21 mouse cellular contexts compared by ENCODE assay signal in genomic region chrX:99002065-99002464, GRCm38 (mm10). TPM values are rescaled to one million over a fixed set of nuclear protein-coding genes. Genes with fewer than 3 reads are reported as not detected.
DNase-seq lines count a peak whose midpoint lies in the region; ATAC-seq lines count a peak whose summit lies in the region.
"Had no signal": no experiment of that assay in that cellular context is flagged by ENCODE, and none has a peak within 500 bp of the region (broad histone marks: within the 10 kb centered on the region; RNA-seq: fewer than 3 reads in every experiment).

No protein-coding gene starts in this region.

- no peak for DNase-seq in heart, postnatal 25 days (ENCODE audit: low spot score)
- DNase-seq in kidney, postnatal 36 days: peak; percentile 12 to 39
- no peak for DNase-seq in kidney, adult 18-20 months
- peak; percentile 34 for DNase-seq in lung, postnatal 36 days
- no peak for DNase-seq in urinary bladder, adult 2 months (ENCODE audit: low spot score)
- DNase-seq in urinary bladder, postnatal 25 days (ENCODE audit: low spot score): no peak
- DNase-seq: adrenal gland, adult 2 months; cerebellum, adult 11-12 months; cerebellum, postnatal 36 days; layer of hippocampus, postnatal 36 days; right cerebral cortex, adult 18-20 months; thymus, postnatal 36 days had no signal

- H3K4me2 ChIP-seq in heart, embryonic 13.5 days: no peak overlapping the region
- no peak overlapping the region for H3K4me2 ChIP-seq in lung, embryonic 16.5 days (ENCODE audit: low read depth, low read length)
- H3K4me2 ChIP-seq: hindbrain, embryonic 14.5 days; midbrain, embryonic 13.5 days; neural tube, embryonic 13.5 days had no signal

- H3K9ac ChIP-seq in heart, embryonic 13.5 days: no peak overlapping the region
- no peak overlapping the region for H3K9ac ChIP-seq in lung, embryonic 16.5 days (ENCODE audit: low read length)
- H3K9ac ChIP-seq: hindbrain, embryonic 14.5 days; intestine, embryonic 15.5 days; liver, embryonic 14.5 days; midbrain, embryonic 13.5 days; neural tube, embryonic 13.5 days had no signal

- peaks cover 10% of the 10 kb centered on the region; the same call in 1 of the 2 replicates for H3K27me3 ChIP-seq in heart, embryonic 13.5 days (replicated peaks)
- H3K27me3 ChIP-seq in lung, embryonic 16.5 days (ENCODE audit: control insufficient read depth, insufficient read depth, low read depth, low read length): peaks cover 5% of the 10 kb centered on the region; the same call in 1 of the 2 replicates
- H3K27me3 ChIP-seq: intestine, embryonic 15.5 days had no signal

- H3K4me3 ChIP-seq in heart, embryonic 13.5 days: no peak overlapping the region
- H3K4me3 ChIP-seq in lung, embryonic 16.5 days (ENCODE audit: low read length): no peak overlapping the region
- H3K4me3 ChIP-seq: intestine, embryonic 15.5 days; layer of hippocampus, adult 2 months; midbrain, embryonic 13.5 days; neural tube, embryonic 13.5 days had no signal

- H3K9me3 ChIP-seq in heart, embryonic 13.5 days: no peaks in the 10 kb centered on the region
- no peaks in the 10 kb centered on the region for H3K9me3 ChIP-seq in lung, embryonic 16.5 days (ENCODE audit: control insufficient read depth, low read length)
- H3K9me3 ChIP-seq: intestine, embryonic 15.5 days; midbrain, embryonic 13.5 days; neural tube, embryonic 13.5 days had no signal

- H3K4me1 ChIP-seq in heart, embryonic 13.5 days: peaks cover 21% of the 10 kb centered on the region
- H3K4me1 ChIP-seq in lung, embryonic 16.5 days (replicated peaks; ENCODE audit: control insufficient read depth, insufficient read depth, low read length): peaks cover 7% of the 10 kb centered on the region
- H3K4me1 ChIP-seq: intestine, embryonic 15.5 days; midbrain, embryonic 13.5 days; neural tube, embryonic 13.5 days had no signal

- intact Hi-C loops in heart, postnatal 25 days (cut with DNase I): no loop called here

- no peaks in the 10 kb centered on the region for H3K36me3 ChIP-seq in heart, embryonic 13.5 days
- H3K36me3 ChIP-seq in lung, embryonic 16.5 days (ENCODE audit: control insufficient read depth, insufficient read depth, low read length): no peaks in the 10 kb centered on the region
- H3K36me3 ChIP-seq: intestine, embryonic 15.5 days; midbrain, embryonic 13.5 days; neural tube, embryonic 13.5 days had no signal

- ATAC-seq in heart, embryonic 13.5 days (ENCODE audit: extremely low read depth, insufficient number of reproducible peaks, low FRiP score, low TSS enrichment): no peak
- ATAC-seq in lung, embryonic 16.5 days (ENCODE audit: low read depth): 0 out of 2 replicates have a peak, but pooled peaks have one; percentile 27
- ATAC-seq: intestine, embryonic 15.5 days; midbrain, embryonic 13.5 days had no signal

- WGBS in heart, embryonic 13.5 days: 40% methylated on average over 6 of the region's 6 CpGs
- WGBS in lung, embryonic 16.5 days: 38% methylated on average over 6 of the region's 6 CpGs

- peak overlapping the region; percentile 44 for H3K27ac ChIP-seq in heart, embryonic 13.5 days (replicated peaks)
- H3K27ac ChIP-seq in lung, embryonic 16.5 days (ENCODE audit: low read length): peak overlapping the region; percentile 59
- H3K27ac ChIP-seq: hindbrain, embryonic 14.5 days; intestine, embryonic 15.5 days; kidney, postnatal 0 days; layer of hippocampus, adult 2 months; liver, embryonic 14.5 days; midbrain, embryonic 13.5 days; neural tube, embryonic 13.5 days had no signal

RNA-seq across cellular contexts. Expression of gene Stard8, which starts 1.0 kb away (rescaled TPM):
- polyA plus RNA-seq in heart, embryonic 13.5 days (2015; fragmentation: Nextera tagmentation; extraction: Ambion mirVana): 12.0 and 14.9 TPM in 2 replicates
- total RNA-seq in heart, postnatal 25 days (2021): 10 to 100 TPM; 31.5 to 37.0 TPM
- polyA plus RNA-seq in lung, embryonic 16.5 days (2015; fragmentation: Nextera tagmentation; extraction: Ambion mirVana): 18.5 and 19.2 TPM in 2 replicates
- 15.0 and 15.7 TPM in 2 replicates for polyA plus RNA-seq in urinary bladder, adult 2 months (2012; rRNA removed)

Comparison
In these comparisons a context has a peak if more than half of its experiments do, and no peak if none do; other contexts are left out.
1. DNase-seq: peak in kidney, postnatal 36 days (2 of 2) and lung, postnatal 36 days (single experiment); none in heart, postnatal 25 days (single experiment), kidney, adult 18-20 months (single experiment), urinary bladder, adult 2 months (single experiment) and urinary bladder, postnatal 25 days (single experiment).